Mouse (Mus musculus) liver, embryonic 15.5 days (tissue): ENCODE data around the gene Spag16. TPM values are rescaled to one million over a fixed set of nuclear protein-coding genes. Genes with fewer than 3 reads are reported as not detected.

Experiments used
- ATAC-seq: fragments of 200-750 bp; cut with Nextera tagmentation; 2 replicates; pipeline ENCODE4 v1.8.0; 2017; ENCODE audit warnings: moderate number of reproducible peaks, mild to moderate bottlenecking, moderate library complexity; ENCODE audit not compliant: insufficient read depth
- H3K27ac ChIP-seq: fragments of 300-500 bp; sonication (generic); replicated peaks from 2 replicates; pipeline ENCODE4 v1.5.1; 2015; ENCODE audit warnings: mild to moderate bottlenecking, inconsistent platforms
- H3K27me3 ChIP-seq: fragments of 300-500 bp; sonication (generic); 2 replicates; pipeline ENCODE4 v1.6.1; 2015; ENCODE audit warnings: mild to moderate bottlenecking, inconsistent platforms
- H3K36me3 ChIP-seq: fragments of 300-500 bp; sonication (generic); replicated peaks from 2 replicates; pipeline ENCODE4 v1.6.1; 2015; ENCODE audit warnings: moderate library complexity, mild to moderate bottlenecking, inconsistent platforms
- H3K4me1 ChIP-seq: fragments of 300-500 bp; sonication (generic); replicated peaks from 2 replicates; pipeline ENCODE4 v1.6.1; 2015; ENCODE audit warnings: inconsistent platforms
- H3K4me2 ChIP-seq: fragments of 300-500 bp; sonication (generic); 2 replicates; pipeline ENCODE4 v1.6.1; 2015; ENCODE audit warnings: moderate library complexity, mild to moderate bottlenecking, inconsistent platforms
- H3K4me3 ChIP-seq: fragments of 300-500 bp; sonication (generic); replicated peaks from 2 replicates; pipeline ENCODE4 v1.5.1; 2015; ENCODE audit warnings: mild to moderate bottlenecking, inconsistent platforms
- H3K9ac ChIP-seq: fragments of 300-500 bp; sonication (generic); 2 replicates; pipeline ENCODE4 v1.6.1; 2015; ENCODE audit warnings: moderate library complexity, mild to moderate bottlenecking, inconsistent platforms
- H3K9me3 ChIP-seq: fragments of 300-500 bp; sonication (generic); replicated peaks from 2 replicates; pipeline ENCODE4 v1.6.1; 2016; ENCODE audit warnings: inconsistent platforms
- WGBS: fragments of 180-500 bp; shearing (Covaris S2); methylation state at CpG from one replicate; pipeline ENCODE4 v1.1.7; 2015; ENCODE audit warnings: mixed read lengths; ENCODE audit not compliant: insufficient replicate concordance; 5-methylcytosine and 5-hydroxymethylcytosine counted together
- polyA plus RNA-seq: library from polyadenylated mRNA; unstranded; fragments of >200 nt; fragmentation: Nextera tagmentation; extraction: Ambion mirVana; gene quantifications from 2 replicates; pipeline ENCODE4 v1.2.1, GENCODE M21; 2015

Spag16 gene
- polyA plus RNA-seq, 1 experiment from 2014 or later, result not detected

DNA sequence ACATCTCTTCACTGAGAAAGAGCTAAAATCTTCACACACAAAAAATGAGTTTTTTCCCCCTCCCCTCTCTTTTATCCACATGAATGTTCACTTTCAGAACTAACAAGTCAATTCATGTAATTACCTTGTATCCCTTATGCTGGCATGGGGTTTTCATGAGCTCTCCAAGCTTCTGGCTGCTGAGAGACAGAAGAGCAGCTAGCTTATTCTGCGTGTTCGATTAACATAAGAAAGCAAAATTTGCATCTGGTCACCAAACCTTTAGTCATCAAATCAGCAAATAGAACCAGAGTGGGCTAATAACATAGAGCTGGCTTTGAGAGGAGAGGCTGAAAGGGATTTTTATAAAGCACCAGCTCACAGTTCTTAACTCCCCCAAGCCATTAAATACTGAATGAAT is 700.4 kb downstream of the Spag16 start:
- Histone ChIP-seq H3K4me2 (no peak overlapping the region), H3K4me3 (no peak overlapping the region), H3K9ac (no peak overlapping the region), H3K36me3 (no peaks in the 10 kb centered on the region), H3K9me3 (no peaks in the 10 kb centered on the region), H3K4me1 (no peaks in the 10 kb centered on the region), H3K27me3 (no peaks in the 10 kb centered on the region), H3K27ac (no peak overlapping the region)
- WGBS, result 55% methylated on average over 2 of the region's 2 CpGs
- ATAC-seq, result no peak

DNA sequence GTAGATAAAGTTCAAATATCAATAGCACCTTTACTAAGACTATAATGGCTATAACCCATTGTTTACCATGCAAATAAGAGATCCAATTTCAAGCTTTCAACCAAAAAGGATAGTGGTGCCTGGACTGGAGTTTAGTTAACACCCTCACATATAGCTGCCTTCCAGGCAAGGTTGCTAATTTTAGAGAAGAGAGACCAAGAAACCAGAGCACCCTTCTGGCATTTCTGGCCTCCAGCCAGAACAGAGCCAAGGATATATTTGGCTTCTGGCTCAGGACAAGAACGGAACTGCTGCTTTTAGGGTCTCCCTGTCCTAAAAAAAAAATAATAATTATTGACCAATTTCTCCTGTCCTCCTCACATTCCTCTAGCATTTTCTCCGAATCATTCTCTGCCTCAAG is 703.0 kb downstream of the Spag16 start:
- H3K27ac ChIP-seq, result no peak overlapping the region
- no peak for ATAC-seq
- H3K9ac ChIP-seq, result no peak overlapping the region
- no peak overlapping the region for H3K4me3 ChIP-seq
- no peak overlapping the region for H3K4me2 ChIP-seq
- no peaks in the 10 kb centered on the region for H3K4me1 ChIP-seq
- H3K36me3 ChIP-seq, result no peaks in the 10 kb centered on the region
- H3K27me3 ChIP-seq, result no peaks in the 10 kb centered on the region
- 59% methylated on average over 2 of the region's 2 CpGs for WGBS
- no peaks in the 10 kb centered on the region for H3K9me3 ChIP-seq

- 48% methylated on average over 2 of the region's 2 CpGs for whole genome bisulfite sequencing
These were observed 725.1 kb downstream of the Spag16 start for GRCm38 (mm10) chr1:70551839-70552238.

DNA sequence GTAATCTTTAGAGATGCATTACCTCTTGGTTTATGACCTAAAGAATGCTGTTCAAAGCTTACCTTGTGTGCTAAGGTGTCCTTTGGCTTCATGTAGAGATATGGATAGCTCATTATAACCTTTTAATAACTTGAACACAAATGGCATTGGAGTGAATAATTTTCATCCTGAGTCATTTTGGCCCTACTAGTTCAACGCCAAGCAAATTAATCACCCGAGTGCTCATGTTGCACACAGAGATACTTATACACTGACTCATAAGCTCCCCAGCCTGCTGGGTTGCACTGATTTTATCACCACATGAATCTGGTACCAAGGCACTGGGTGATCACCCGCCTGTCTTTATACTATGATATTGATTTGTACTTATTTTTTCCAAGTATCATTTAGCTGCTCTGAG is 795.0 kb downstream of the Spag16 start:
- H3K9me3 ChIP-seq, result no peaks in the 10 kb centered on the region
- no peak overlapping the region for H3K9ac ChIP-seq
- 52% methylated on average over 3 of the region's 3 CpGs for WGBS
- no peak overlapping the region for H3K27ac ChIP-seq
- H3K36me3 ChIP-seq, result no peaks in the 10 kb centered on the region
- no peak overlapping the region for H3K4me2 ChIP-seq
- no peak for ATAC-seq
- H3K4me3 ChIP-seq, result no peak overlapping the region
- H3K27me3 ChIP-seq, result no peaks in the 10 kb centered on the region
- no peaks in the 10 kb centered on the region for H3K4me1 ChIP-seq

More at GRCm38 (mm10) chr1:70551839-70552238, 725.1 kb downstream of the Spag16 start:
- Histone ChIP-seq H3K27me3 (no peaks in the 10 kb centered on the region), H3K4me1 (no peaks in the 10 kb centered on the region), H3K4me3 (no peak overlapping the region), H3K9me3 (no peaks in the 10 kb centered on the region), H3K4me2 (no peak overlapping the region), H3K9ac (no peak overlapping the region), H3K36me3 (no peaks in the 10 kb centered on the region), H3K27ac (no peak overlapping the region)
- ATAC-seq, result no peak

DNA sequence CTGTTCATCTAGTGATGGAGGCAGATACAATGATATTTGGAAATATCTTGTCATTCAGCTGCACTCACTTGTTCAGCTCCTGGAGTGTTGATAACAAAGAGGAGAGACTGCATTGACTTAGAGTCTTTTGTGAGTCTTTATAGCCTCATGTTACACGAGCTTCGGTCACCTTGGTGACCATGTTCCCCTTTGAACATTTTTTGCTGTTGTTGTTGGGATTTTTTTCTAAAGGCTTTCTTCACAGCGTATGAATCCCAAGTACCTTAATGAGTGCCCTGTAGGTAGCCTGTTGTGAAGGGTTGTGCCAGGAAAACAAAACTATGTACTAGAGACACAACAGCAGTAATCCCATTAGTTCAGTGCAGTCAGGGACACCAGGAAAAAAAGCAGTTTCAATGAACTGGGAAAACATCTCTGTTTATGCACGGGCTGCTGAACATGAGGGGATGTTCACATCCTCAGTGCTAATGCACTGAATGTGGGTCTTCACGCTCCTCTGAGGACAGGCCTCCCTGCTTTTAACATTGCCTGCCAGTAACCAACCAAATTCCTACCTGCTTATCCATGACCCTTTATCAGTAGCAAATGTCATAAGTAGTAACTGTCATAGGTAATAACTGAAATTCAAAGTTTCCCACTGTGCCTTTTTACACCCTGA is 798.2 kb downstream of the Spag16 start:
- no peaks in the 10 kb centered on the region for H3K4me1 ChIP-seq
- no peaks in the 10 kb centered on the region for H3K36me3 ChIP-seq
- no peak overlapping the region for H3K4me3 ChIP-seq
- no peak overlapping the region for H3K4me2 ChIP-seq
- WGBS, result 59% methylated on average over 5 of the region's 5 CpGs
- no peak overlapping the region for H3K27ac ChIP-seq
- no peak overlapping the region for H3K9ac ChIP-seq
- no peaks in the 10 kb centered on the region for H3K9me3 ChIP-seq
- no peaks in the 10 kb centered on the region for H3K27me3 ChIP-seq
- no peak for ATAC-seq

DNA sequence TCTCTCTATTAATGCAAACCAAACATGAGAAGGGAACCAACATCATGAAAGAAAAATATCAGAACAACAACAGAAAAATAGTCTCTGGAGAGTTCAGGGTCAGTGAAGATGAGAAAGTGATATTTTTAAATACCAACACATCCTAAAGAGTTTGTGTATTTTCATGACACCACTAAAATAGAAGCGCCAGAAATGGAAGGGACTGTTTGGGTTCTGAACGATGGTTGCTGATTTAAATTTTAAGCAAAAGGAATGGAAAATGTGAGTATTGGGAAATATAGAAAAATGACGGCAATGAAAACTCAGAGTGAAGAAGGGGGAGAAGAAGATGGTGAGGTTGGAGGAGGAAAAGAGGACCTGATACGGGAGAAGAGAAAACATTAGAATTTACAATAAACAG is 825.9 kb downstream of the Spag16 start:
- Histone ChIP-seq H3K9ac (no peak overlapping the region), H3K9me3 (no peaks in the 10 kb centered on the region), H3K4me1 (no peaks in the 10 kb centered on the region), H3K27me3 (no peaks in the 10 kb centered on the region), H3K36me3 (no peaks in the 10 kb centered on the region), H3K27ac (no peak overlapping the region), H3K4me3 (no peak overlapping the region), H3K4me2 (no peak overlapping the region)
- no peak for ATAC-seq
- WGBS, result 67% methylated on average over 4 of the region's 4 CpGs

DNA sequence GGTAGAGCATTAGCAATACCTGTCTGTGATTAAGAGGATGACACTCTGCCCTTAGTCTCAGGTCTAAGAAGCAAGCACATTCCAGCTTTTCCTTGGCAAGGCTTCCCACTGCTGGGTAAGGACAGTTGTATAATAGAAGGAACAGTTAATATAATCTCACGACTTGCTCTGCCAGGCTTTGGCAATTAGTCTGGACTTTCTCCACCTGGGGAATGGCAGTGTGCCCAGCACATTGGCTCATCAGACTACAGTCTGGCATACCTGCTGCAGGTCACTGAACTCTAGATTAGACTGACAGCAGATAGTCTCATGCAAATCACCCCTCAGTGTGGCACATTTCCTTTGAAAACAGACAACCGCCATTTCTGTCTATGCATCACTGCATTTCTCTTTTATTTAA is 865.8 kb downstream of the Spag16 start:
- Histone ChIP-seq H3K9me3 (no peaks in the 10 kb centered on the region), H3K9ac (no peak overlapping the region), H3K36me3 (no peaks in the 10 kb centered on the region), H3K27me3 (no peaks in the 10 kb centered on the region), H3K4me3 (no peak overlapping the region), H3K4me1 (no peaks in the 10 kb centered on the region), H3K4me2 (no peak overlapping the region), H3K27ac (no peak overlapping the region)
- no peak for ATAC-seq
- WGBS, result 65% methylated on average over 2 of the region's 2 CpGs

DNA sequence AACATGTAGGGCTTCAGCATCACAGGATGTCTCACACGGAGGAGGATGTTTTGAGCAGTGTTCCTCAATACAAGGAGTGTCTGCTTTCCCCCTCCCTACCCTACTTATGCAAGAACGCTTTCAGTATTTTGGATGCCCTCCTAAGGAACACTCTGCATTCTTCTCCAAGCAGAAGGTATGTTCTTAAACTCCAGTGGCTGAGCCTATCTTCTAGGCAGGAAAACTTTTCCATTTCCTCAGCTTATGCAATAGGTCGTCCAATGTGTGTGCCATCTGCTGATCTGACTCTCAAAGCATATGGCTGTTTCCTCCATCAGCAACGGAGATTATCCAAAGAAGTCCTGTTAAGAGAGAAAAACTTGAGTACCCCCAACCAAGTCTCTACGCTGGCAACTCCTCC is 873.5 kb downstream of the Spag16 start:
- Histone ChIP-seq H3K9me3 (no peaks in the 10 kb centered on the region), H3K27me3 (no peaks in the 10 kb centered on the region), H3K4me3 (no peak overlapping the region), H3K4me1 (no peaks in the 10 kb centered on the region), H3K36me3 (no peaks in the 10 kb centered on the region), H3K27ac (no peak overlapping the region), H3K4me2 (no peak overlapping the region), H3K9ac (no peak overlapping the region)
- WGBS, result 58% methylated on average over 5 of the region's 5 CpGs
- ATAC-seq, result no peak

DNA sequence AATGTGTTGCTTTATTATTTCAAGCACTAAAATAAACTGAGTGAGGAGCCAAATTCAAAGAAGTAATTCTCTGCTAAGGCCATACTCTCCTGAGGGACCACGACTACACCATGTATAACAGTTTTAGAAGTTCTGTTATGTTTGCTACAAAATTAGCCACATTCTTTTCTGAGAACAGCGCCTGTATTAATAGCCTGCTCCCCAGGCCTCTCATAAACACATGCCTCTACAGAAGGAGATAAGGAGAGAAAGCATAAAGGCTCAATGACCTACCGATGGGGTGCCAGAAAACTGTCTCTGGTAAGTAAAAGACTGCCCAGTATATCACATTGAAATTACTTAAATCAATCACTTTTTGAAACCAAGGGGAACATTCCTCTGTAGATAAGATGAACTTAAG is 877.2 kb downstream of the Spag16 start:
- Histone ChIP-seq H3K4me1 (no peaks in the 10 kb centered on the region), H3K36me3 (no peaks in the 10 kb centered on the region), H3K9me3 (no peaks in the 10 kb centered on the region), H3K9ac (no peak overlapping the region), H3K27ac (no peak overlapping the region), H3K4me2 (no peak overlapping the region), H3K27me3 (no peaks in the 10 kb centered on the region), H3K4me3 (no peak overlapping the region)
- WGBS, result 47% methylated on average over 3 of the region's 3 CpGs
- ATAC-seq, result no peak

- 47% methylated on average over 3 of the region's 3 CpGs for WGBS
- Histone ChIP-seq H3K27me3 (no peaks in the 10 kb centered on the region), H3K4me3 (no peak overlapping the region), H3K4me2 (no peak overlapping the region), H3K36me3 (no peaks in the 10 kb centered on the region), H3K9ac (no peak overlapping the region), H3K27ac (no peak overlapping the region), H3K9me3 (no peaks in the 10 kb centered on the region), H3K4me1 (no peaks in the 10 kb centered on the region)
- ATAC-seq, result no peak
These were observed 879.1 kb downstream of the Spag16 start for GRCm38 (mm10) chr1:70705821-70706220.

DNA sequence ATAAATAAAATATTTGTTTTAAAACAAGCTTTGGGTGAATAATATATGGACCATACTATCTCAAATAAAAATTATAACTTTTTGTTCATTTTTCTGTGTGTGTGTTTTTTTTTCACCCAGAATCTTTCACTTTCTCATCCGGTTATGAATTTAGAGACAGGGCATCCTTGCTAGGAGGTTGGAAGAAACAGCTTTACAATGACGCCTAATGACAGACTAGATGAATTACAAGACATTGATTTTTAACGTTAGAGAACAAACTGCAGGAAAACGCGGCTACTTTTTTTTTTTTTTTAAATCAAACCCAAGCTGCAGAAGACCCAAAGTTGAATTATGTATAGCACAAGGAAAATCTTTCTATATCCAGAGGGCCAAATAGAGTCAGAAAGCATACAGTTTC is 898.3 kb downstream of the Spag16 start:
- Histone ChIP-seq H3K27me3 (no peaks in the 10 kb centered on the region), H3K4me3 (no peak overlapping the region), H3K9me3 (no peaks in the 10 kb centered on the region), H3K9ac (no peak overlapping the region), H3K4me2 (no peak overlapping the region), H3K27ac (no peak overlapping the region), H3K4me1 (no peaks in the 10 kb centered on the region), H3K36me3 (no peaks in the 10 kb centered on the region)
- no peak for ATAC-seq
- 50% methylated on average over 5 of the region's 5 CpGs for WGBS

DNA sequence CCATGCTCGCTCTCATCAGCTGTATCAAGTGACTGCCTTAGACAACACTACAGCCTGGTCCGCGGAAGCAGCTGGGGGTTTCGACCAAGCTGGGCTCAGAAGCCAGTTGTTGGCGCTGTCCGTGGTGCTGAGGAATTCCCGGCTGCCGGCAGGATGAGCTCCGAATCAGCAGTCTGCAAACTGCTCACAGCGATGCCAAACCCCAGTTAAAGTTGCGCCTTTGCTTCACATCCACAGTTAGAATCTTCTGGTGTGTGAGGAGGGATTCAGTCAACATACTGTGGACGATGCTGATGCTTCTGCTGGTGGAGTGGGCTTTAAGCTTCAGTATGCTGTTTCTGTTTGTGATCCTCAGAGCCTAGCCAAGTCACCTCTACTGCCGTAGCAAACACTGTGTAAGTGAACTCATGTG is 898.9 kb downstream of the Spag16 start, which contains the start of gene Vwc2l:
Gene Vwc2l, plus strand, starts transcription at position 61 of the 412 bp plus-strand sequence.
- Histone ChIP-seq H3K4me2 (no peak within 1 kb of the TSS), H3K4me3 (no peak within 1 kb of the TSS), H3K27ac (no peak within 1 kb of the TSS), H3K9me3 (no peaks in the 10 kb centered on the region), H3K4me1 (no peaks in the 10 kb centered on the region), H3K27me3 (no peaks in the 10 kb centered on the region), H3K9ac (no peak within 1 kb of the TSS), H3K36me3 (no peaks in the 10 kb centered on the region)
- ATAC-seq, result no peak
- WGBS, result 10% methylated on average over 13 of the region's 13 CpGs
